10 mouse cellular contexts compared by ENCODE assay signal in the genomic region with DNA sequence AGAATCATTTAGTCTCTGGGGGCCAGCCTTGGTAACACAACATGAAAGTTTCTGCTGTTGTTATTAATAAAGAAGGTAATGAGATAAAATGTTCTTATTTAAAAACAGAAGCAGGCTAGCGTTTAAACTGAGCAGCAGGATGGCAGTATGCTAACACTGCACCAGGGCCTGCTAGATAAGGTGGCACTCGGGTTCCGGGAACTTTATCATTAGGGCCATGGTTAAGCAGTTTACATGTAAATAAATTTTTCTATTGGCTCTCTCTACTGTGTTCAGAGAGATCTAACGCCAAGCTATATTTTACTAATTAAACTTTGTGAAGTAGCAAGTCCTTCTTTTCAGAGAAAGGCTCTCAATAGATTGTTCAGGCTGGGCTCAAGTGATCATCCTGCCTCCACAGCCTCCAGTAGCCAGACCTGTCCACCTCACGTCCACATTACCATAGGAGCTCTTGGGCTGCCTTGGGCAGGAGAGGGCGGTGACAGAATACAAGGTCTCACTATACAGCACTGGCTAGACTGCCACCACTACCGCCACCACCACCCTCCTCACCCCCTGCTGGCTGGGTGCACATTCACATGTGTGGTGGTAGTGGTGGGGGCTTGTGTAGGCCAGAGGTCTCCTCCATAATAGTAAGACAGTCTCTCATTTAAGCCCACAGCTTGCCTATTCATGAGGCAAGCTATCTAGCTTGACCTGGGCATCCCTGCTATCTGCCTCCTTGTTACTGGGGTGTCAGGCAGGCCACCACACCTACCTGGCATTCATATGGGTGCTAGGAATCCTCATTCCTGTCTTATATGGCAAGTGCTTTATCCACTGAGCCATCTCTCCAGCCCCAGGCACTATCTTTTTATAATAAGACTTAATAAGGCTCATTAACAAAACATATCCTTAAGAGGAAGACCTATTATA. TPM values are rescaled to one million over a fixed set of nuclear protein-coding genes. Genes with fewer than 3 reads are reported as not detected.
DNase-seq lines count a peak whose midpoint lies in the region; ATAC-seq and TF ChIP-seq lines count a peak whose summit lies in the region.
"Had no signal": no experiment of that assay in that cellular context is flagged by ENCODE, and none has a peak within 500 bp of the region (broad histone marks: within the 10 kb centered on the region; RNA-seq: fewer than 3 reads in every experiment).

No protein-coding gene starts in this region.

- DNase-seq in heart, adult 2 months = no peak
- DNase-seq in heart, postnatal 10 days = no peak
- DNase-seq in G1E (ENCODE audit: low spot score) = peak; percentile 34
- no peak for DNase-seq in cerebellum, postnatal 36 days
- DNase-seq in T-cell, adult 2 months (ENCODE audit: low spot score) = no peak
- no peak for DNase-seq in gastrocnemius, postnatal 36 days
- DNase-seq: layer of hippocampus, postnatal 36 days; right cerebral cortex, postnatal 25 days had no signal

- H3K9ac ChIP-seq in heart, adult 2 months (ENCODE audit: low read depth, low read length) = no peak overlapping the region
- no peak overlapping the region for H3K9ac ChIP-seq in heart, embryonic 16.5 days (ENCODE audit: low read length)

- peak overlapping the region; percentile 82 for H3K27ac ChIP-seq in heart, adult 2 months
- H3K27ac ChIP-seq in heart, embryonic 16.5 days (ENCODE audit: low read length) = peak overlapping the region; percentile 49

- no peaks in the 10 kb centered on the region; the same call in 1 of the 2 replicates for H3K79me2 ChIP-seq in heart, adult 2 months (replicated peaks; ENCODE audit: control insufficient read depth, insufficient read depth, low read length)

- peaks cover 3% of the 10 kb centered on the region; the same call in 1 of the 2 replicates for H3K36me3 ChIP-seq in heart, adult 2 months (ENCODE audit: control insufficient read depth, insufficient read depth, low read length)
- H3K36me3 ChIP-seq in G1E (replicated peaks) = peaks cover 38% of the 10 kb centered on the region
- no peaks in the 10 kb centered on the region for H3K36me3 ChIP-seq in heart, embryonic 16.5 days (ENCODE audit: control insufficient read depth, insufficient read depth)

- WGBS in heart, adult 2 months = 65% methylated on average over 7 of the region's 7 CpGs
- 57% methylated on average over 7 of the region's 7 CpGs for WGBS in heart, embryonic 16.5 days

- no peak for TF ChIP-seq POLR2A in heart, adult 2 months (IDR thresholded peaks at IDR 0.05; ENCODE audit: insufficient read depth, low read depth, low read length)

- H3K4me3 ChIP-seq in heart, adult 2 months = no peak overlapping the region
- H3K4me3 ChIP-seq in G1E (ENCODE audit: low read depth, low read length) = peak overlapping the region; percentile 67
- H3K4me3 ChIP-seq in heart, embryonic 16.5 days (ENCODE audit: low read length) = no peak overlapping the region

- peaks cover 7% of the 10 kb centered on the region for H3K4me1 ChIP-seq in heart, adult 2 months (ENCODE audit: control insufficient read depth, insufficient read depth, low read length)
- peaks cover 80% of the 10 kb centered on the region for H3K4me1 ChIP-seq in G1E (ENCODE audit: insufficient read depth, low read depth, low read length)
- H3K4me1 ChIP-seq in heart, embryonic 16.5 days (ENCODE audit: control insufficient read depth, insufficient read depth, low read length) = peaks cover 47% of the 10 kb centered on the region

- peak; percentile 55 for ATAC-seq in G1E (ENCODE audit: extremely low read depth, insufficient number of reproducible peaks, low FRiP score, poor library complexity, severe bottlenecking)
- ATAC-seq in heart, embryonic 16.5 days (replicated peaks; ENCODE audit: extremely low read depth, insufficient read depth, low FRiP score) = 0 out of 2 replicates have a peak, but pooled peaks have one; percentile 23
- ATAC-seq in megakaryocyte, adult 5-6 weeks (ENCODE audit: poor library complexity, severe bottlenecking) = peak; percentile 19; the same call in 1 of the 2 replicates

- no peak overlapping the region for H3K4me2 ChIP-seq in heart, embryonic 16.5 days (ENCODE audit: low read depth, low read length)

- H3K9me3 ChIP-seq in G1E (replicated peaks) = no peaks in the 10 kb centered on the region
- no peaks in the 10 kb centered on the region for H3K9me3 ChIP-seq in heart, embryonic 16.5 days (replicated peaks; ENCODE audit: control insufficient read depth, low read length)

- no peaks in the 10 kb centered on the region for H3K27me3 ChIP-seq in heart, adult 2 months (ENCODE audit: control insufficient read depth, insufficient read depth, low read length)
- H3K27me3 ChIP-seq in G1E (ENCODE audit: insufficient read depth, low read length) = no peaks in the 10 kb centered on the region
- no peaks in the 10 kb centered on the region for H3K27me3 ChIP-seq in heart, embryonic 16.5 days (ENCODE audit: control insufficient read depth, insufficient read depth, low read length)

- TF ChIP-seq CTCF in heart, adult 2 months (IDR thresholded peaks at IDR 0.05) = peak; percentile 3; the same call in 1 of the 2 replicates
- no peak; the same call in 1 of the 2 replicates for TF ChIP-seq CTCF in G1E (IDR thresholded peaks at IDR 0.05; ENCODE audit: low read depth, low read length)

- intact Hi-C loops in heart, adult 2 months (cut with DNase I) = no loop called here
- intact Hi-C loops in heart, postnatal 10 days (cut with DNase I) = no loop called here
- intact Hi-C loops in gastrocnemius, postnatal 36 days (cut with DNase I) = no loop called here

- no peak for TF ChIP-seq EP300 in heart, adult 2 months (IDR thresholded peaks at IDR 0.05; ENCODE audit: insufficient read depth, low read depth, low read length)

RNA-seq across cellular contexts. Expression of a gene that starts 20.9 kb away (rescaled TPM):
- 10 to 100 TPM; 62.4 to 75.5 TPM for total RNA-seq in heart, adult 2 months (2021)
- 16.9 and 49.2 TPM in 2 replicates for polyA plus RNA-seq in heart, adult 2 months (2012; rRNA removed)
- 10 to 100 TPM; 55.7 to 70.7 TPM for total RNA-seq in heart, postnatal 10 days (2021)
- total RNA-seq in G1E (2014; fragmentation: Nextera tagmentation) = 274 and 280 TPM in 2 replicates
- total RNA-seq in G1E (2017) = 292 and 317 TPM in 2 replicates
- 120 and 122 TPM in 2 replicates for polyA plus RNA-seq in G1E (2012)
- polyA plus RNA-seq in heart, embryonic 16.5 days (2015; fragmentation: Nextera tagmentation; extraction: Ambion mirVana) = 70.6 and 77.0 TPM in 2 replicates
- 64.6 and 71.0 TPM in 2 replicates for total RNA-seq in megakaryocyte, adult 5-6 weeks (2015)
- total RNA-seq in megakaryocyte, adult 5-6 weeks (2017) = 36.6 TPM in 2 replicates
- 10 to 100 TPM; 54.5 to 56.3 TPM for total RNA-seq in gastrocnemius, postnatal 36 days (2021)

RNA-seq across cellular contexts. Expression of a gene that starts 21.0 kb away (rescaled TPM):
- total RNA-seq in heart, adult 2 months (2021) = under 1 TPM in 1 of 2 experiments, not detected in 1; 0.16 TPM
- 0.06 and 0.29 TPM in 2 replicates for polyA plus RNA-seq in heart, adult 2 months (2012; rRNA removed)
- under 1 TPM in 1 of 2 experiments, not detected in 1; 0.17 TPM for total RNA-seq in heart, postnatal 10 days (2021)
- total RNA-seq in G1E (2014; fragmentation: Nextera tagmentation) = 2.6 TPM in 1 of 2 replicates, not detected in the other
- 0.87 and 1.9 TPM in 2 replicates for total RNA-seq in G1E (2017)
- not detected in 2 replicates for polyA plus RNA-seq in G1E (2012)
- polyA plus RNA-seq in heart, embryonic 16.5 days (2015; fragmentation: Nextera tagmentation; extraction: Ambion mirVana) = 0.16 TPM in 2 replicates
- 0.47 TPM in 1 of 2 replicates, not detected in the other for total RNA-seq in megakaryocyte, adult 5-6 weeks (2015)
- 0.07 TPM in 1 of 2 replicates, not detected in the other for total RNA-seq in megakaryocyte, adult 5-6 weeks (2017)
- under 1 TPM in 1 of 2 experiments, not detected in 1; 0.25 TPM for total RNA-seq in gastrocnemius, postnatal 36 days (2021)
